Mouse (Mus musculus) hindbrain, embryonic 15.5 days (tissue): Measurements from ENCODE around the gene Erc2. TPM values are rescaled to one million over a fixed set of nuclear protein-coding genes. Genes with fewer than 3 reads are reported as not detected.

Experiments
- ATAC-seq: fragments of 200-750 bp; cut with Nextera tagmentation; 2 replicates; pipeline ENCODE4 v1.8.0; 2017; ENCODE audit warnings: low read depth, moderate number of reproducible peaks, moderate TSS enrichment; ENCODE audit not compliant: low FRiP score
- H3K27ac ChIP-seq: fragments of 300-500 bp; sonication (generic); replicated peaks from 2 replicates; pipeline ENCODE4 v1.5.1; 2015; ENCODE audit warnings: mild to moderate bottlenecking, inconsistent platforms
- H3K27me3 ChIP-seq: fragments of 300-500 bp; sonication (generic); 2 replicates; pipeline ENCODE4 v1.6.1; 2015; ENCODE audit warnings: control low read depth, inconsistent platforms
- H3K36me3 ChIP-seq: fragments of 300-500 bp; sonication (generic); 2 replicates; pipeline ENCODE4 v1.6.1; 2015; ENCODE audit warnings: control low read depth, inconsistent platforms
- H3K4me1 ChIP-seq: fragments of 300-500 bp; sonication (generic); replicated peaks from 2 replicates; pipeline ENCODE4 v1.6.1; 2015; ENCODE audit warnings: control low read depth, inconsistent platforms
- H3K4me2 ChIP-seq: fragments of 300-500 bp; sonication (generic); 2 replicates; pipeline ENCODE4 v1.6.1; 2015; ENCODE audit warnings: moderate library complexity, mild to moderate bottlenecking, inconsistent platforms
- H3K4me3 ChIP-seq: fragments of 300-500 bp; sonication (generic); 2 replicates; pipeline ENCODE4 v1.5.1; 2015; ENCODE audit warnings: mild to moderate bottlenecking, inconsistent platforms
- H3K9ac ChIP-seq: fragments of 300-500 bp; sonication (generic); 2 replicates; pipeline ENCODE4 v1.6.1; 2015; ENCODE audit warnings: inconsistent platforms
- H3K9me3 ChIP-seq: fragments of 300-500 bp; sonication (generic); 2 replicates; pipeline ENCODE4 v1.6.1; 2016; ENCODE audit warnings: control low read depth, inconsistent platforms
- WGBS: fragments of 180-500 bp; shearing (Covaris S2); methylation state at CpG from one replicate; pipeline ENCODE4 v1.1.7; 2015; 5-methylcytosine and 5-hydroxymethylcytosine counted together
- polyA plus RNA-seq: library from polyadenylated mRNA; unstranded; fragments of >200 nt; fragmentation: Nextera tagmentation; extraction: Ambion mirVana; gene quantifications from 2 replicates; pipeline ENCODE4 v1.2.1, GENCODE M21; 2015

Erc2 gene
- polyA plus RNA-seq, 1 experiment from 2014 or later: 76.4 TPM

GRCm38 (mm10) chr14:27985201-27985600, 363.0 kb downstream of the Erc2 start:
- WGBS: 58% methylated on average over 5 of the region's 5 CpGs
- Histone ChIP-seq H3K27me3 (no peaks in the 10 kb centered on the region), H3K4me1 (peaks cover 10% of the 10 kb centered on the region; the same call in 1 of the 2 replicates), H3K4me3 (no peak overlapping the region), H3K36me3 (no peaks in the 10 kb centered on the region), H3K27ac (no peak overlapping the region), H3K4me2 (no peak overlapping the region), H3K9ac (no peak overlapping the region), H3K9me3 (no peaks in the 10 kb centered on the region)
- no peak for ATAC-seq

GRCm38 (mm10) chr14:27987422-27987821, 365.2 kb downstream of the Erc2 start:
- H3K36me3 ChIP-seq: no peaks in the 10 kb centered on the region
- no peak overlapping the region for H3K4me2 ChIP-seq
- peaks cover 10% of the 10 kb centered on the region; the same call in 1 of the 2 replicates for H3K4me1 ChIP-seq
- no peaks in the 10 kb centered on the region for H3K9me3 ChIP-seq
- H3K27me3 ChIP-seq: no peaks in the 10 kb centered on the region
- H3K27ac ChIP-seq: no peak overlapping the region
- ATAC-seq: no peak
- no peak overlapping the region for H3K4me3 ChIP-seq
- H3K9ac ChIP-seq: no peak overlapping the region
- 86% methylated on average over 1 of the region's 1 CpGs for WGBS

GRCm38 (mm10) chr14:27998551-27998950, 376.3 kb downstream of the Erc2 start:
- Histone ChIP-seq H3K27me3 (no peaks in the 10 kb centered on the region), H3K9ac (no peak overlapping the region), H3K36me3 (no peaks in the 10 kb centered on the region), H3K4me1 (no peaks in the 10 kb centered on the region), H3K27ac (no peak overlapping the region), H3K4me3 (no peak overlapping the region), H3K9me3 (no peaks in the 10 kb centered on the region), H3K4me2 (no peak overlapping the region)
- WGBS: 67% methylated on average over 3 of the region's 3 CpGs
- ATAC-seq: no peak

GRCm38 (mm10) chr14:28004023-28004422, 381.8 kb downstream of the Erc2 start:
- Histone ChIP-seq H3K4me1 (0 out of 2 replicates have a peak, but pooled peaks cover 3% of the 10 kb centered on the region), H3K4me3 (no peak overlapping the region), H3K4me2 (no peak overlapping the region), H3K36me3 (no peaks in the 10 kb centered on the region), H3K9ac (no peak overlapping the region), H3K9me3 (no peaks in the 10 kb centered on the region), H3K27ac (no peak overlapping the region), H3K27me3 (no peaks in the 10 kb centered on the region)
- WGBS: 54% methylated on average over 4 of the region's 4 CpGs
- no peak for ATAC-seq

GRCm38 (mm10) chr14:28010536-28011280, 388.5 kb downstream of the Erc2 start:
- no peak for ATAC-seq
- no peak overlapping the region for H3K4me3 ChIP-seq
- no peaks in the 10 kb centered on the region for H3K27me3 ChIP-seq
- WGBS: 79% methylated on average over 10 of the region's 10 CpGs
- H3K36me3 ChIP-seq: 0 out of 2 replicates have a peak, but pooled peaks cover 4% of the 10 kb centered on the region
- no peak overlapping the region for H3K27ac ChIP-seq
- H3K9ac ChIP-seq: no peak overlapping the region
- no peaks in the 10 kb centered on the region for H3K4me1 ChIP-seq
- no peaks in the 10 kb centered on the region for H3K9me3 ChIP-seq
- H3K4me2 ChIP-seq: no peak overlapping the region

- no peak overlapping the region for H3K4me2 ChIP-seq
- no peaks in the 10 kb centered on the region for H3K36me3 ChIP-seq
- no peak for ATAC-seq
- H3K27me3 ChIP-seq: no peaks in the 10 kb centered on the region
- H3K9me3 ChIP-seq: no peaks in the 10 kb centered on the region
- H3K4me3 ChIP-seq: no peak overlapping the region
- no peak overlapping the region for H3K9ac ChIP-seq
- WGBS: 70% methylated on average over 6 of the region's 6 CpGs
- no peaks in the 10 kb centered on the region for H3K4me1 ChIP-seq
- H3K27ac ChIP-seq: no peak overlapping the region
Measured at GRCm38 (mm10) chr14:28023199-28023598, 401.0 kb downstream of the Erc2 start.

GRCm38 (mm10) chr14:28030870-28031269, 408.6 kb downstream of the Erc2 start:
- no peaks in the 10 kb centered on the region for H3K36me3 ChIP-seq
- H3K4me3 ChIP-seq: no peak overlapping the region
- H3K27ac ChIP-seq: no peak overlapping the region
- 0 out of 2 replicates have a peak, but pooled peaks have one; percentile 19 for ATAC-seq
- no peak overlapping the region for H3K9ac ChIP-seq
- no peaks in the 10 kb centered on the region for H3K4me1 ChIP-seq
- H3K27me3 ChIP-seq: no peaks in the 10 kb centered on the region
- H3K9me3 ChIP-seq: no peaks in the 10 kb centered on the region
- no peak overlapping the region for H3K4me2 ChIP-seq
- 21% methylated on average over 1 of the region's 1 CpGs for WGBS

GRCm38 (mm10) chr14:28035013-28035412, 412.8 kb downstream of the Erc2 start:
- Histone ChIP-seq H3K27ac (no peak overlapping the region), H3K9ac (no peak overlapping the region), H3K4me3 (no peak overlapping the region), H3K4me2 (no peak overlapping the region), H3K4me1 (no peaks in the 10 kb centered on the region), H3K36me3 (no peaks in the 10 kb centered on the region), H3K27me3 (no peaks in the 10 kb centered on the region), H3K9me3 (no peaks in the 10 kb centered on the region)
- 88% methylated on average over 2 of the region's 2 CpGs for WGBS
- no peak for ATAC-seq

- Histone ChIP-seq H3K27me3 (no peaks in the 10 kb centered on the region), H3K36me3 (peaks cover 2% of the 10 kb centered on the region; the same call in 1 of the 2 replicates), H3K4me2 (no peak overlapping the region), H3K9ac (no peak overlapping the region), H3K27ac (peak overlapping the region; percentile 27; the same call in 1 of the 2 replicates), H3K4me1 (peaks cover 15% of the 10 kb centered on the region; the same call in 1 of the 2 replicates), H3K9me3 (no peaks in the 10 kb centered on the region), H3K4me3 (no peak overlapping the region)
- no peak for ATAC-seq
- 54% methylated on average over 4 of the region's 4 CpGs for WGBS
Measured at GRCm38 (mm10) chr14:28043095-28043494, 420.9 kb downstream of the Erc2 start.

- Histone ChIP-seq H3K36me3 (peaks cover 3% of the 10 kb centered on the region; the same call in 1 of the 2 replicates), H3K4me3 (no peak overlapping the region), H3K9me3 (no peaks in the 10 kb centered on the region), H3K9ac (no peak overlapping the region), H3K27me3 (no peaks in the 10 kb centered on the region), H3K27ac (no peak overlapping the region), H3K4me1 (no peaks in the 10 kb centered on the region), H3K4me2 (no peak overlapping the region)
- 84% methylated on average over 5 of the region's 5 CpGs for WGBS
- no peak for ATAC-seq
Measured at GRCm38 (mm10) chr14:28051646-28052045, 429.4 kb downstream of the Erc2 start.

GRCm38 (mm10) chr14:28057159-28057884, 435.1 kb downstream of the Erc2 start:
- H3K4me2 ChIP-seq: peak overlapping the region; percentile 11; the same call in 1 of the 2 replicates
- WGBS: 24% methylated on average over 11 of the region's 11 CpGs
- H3K4me1 ChIP-seq: peaks cover 12% of the 10 kb centered on the region
- no peak for ATAC-seq
- peak overlapping the region; percentile 47 for H3K27ac ChIP-seq
- H3K36me3 ChIP-seq: no peaks in the 10 kb centered on the region
- H3K9ac ChIP-seq: no peak overlapping the region
- H3K27me3 ChIP-seq: no peaks in the 10 kb centered on the region
- H3K9me3 ChIP-seq: no peaks in the 10 kb centered on the region
- H3K4me3 ChIP-seq: no peak overlapping the region
